Mouse (Mus musculus) CD4-positive, CD25-positive, alpha-beta regulatory T cell, adult 2 months (primary cell): ENCODE measurements around the gene Armc10.
A peak's percentile ranks its signal among the peaks of the same experiment; 100 is the strongest.
"Not testable (repeated sequence)": the region's sequence is repeated elsewhere in the genome, so short reads cannot be mapped to it uniquely, and the experiment has no call there.

Experiments
- DNase-seq: peaks from one replicate; pipeline ENCODE4 v3.0.0-alpha.2; 2012; ENCODE audit warnings: low read depth, low spot score

Gene Armc10

DNA sequence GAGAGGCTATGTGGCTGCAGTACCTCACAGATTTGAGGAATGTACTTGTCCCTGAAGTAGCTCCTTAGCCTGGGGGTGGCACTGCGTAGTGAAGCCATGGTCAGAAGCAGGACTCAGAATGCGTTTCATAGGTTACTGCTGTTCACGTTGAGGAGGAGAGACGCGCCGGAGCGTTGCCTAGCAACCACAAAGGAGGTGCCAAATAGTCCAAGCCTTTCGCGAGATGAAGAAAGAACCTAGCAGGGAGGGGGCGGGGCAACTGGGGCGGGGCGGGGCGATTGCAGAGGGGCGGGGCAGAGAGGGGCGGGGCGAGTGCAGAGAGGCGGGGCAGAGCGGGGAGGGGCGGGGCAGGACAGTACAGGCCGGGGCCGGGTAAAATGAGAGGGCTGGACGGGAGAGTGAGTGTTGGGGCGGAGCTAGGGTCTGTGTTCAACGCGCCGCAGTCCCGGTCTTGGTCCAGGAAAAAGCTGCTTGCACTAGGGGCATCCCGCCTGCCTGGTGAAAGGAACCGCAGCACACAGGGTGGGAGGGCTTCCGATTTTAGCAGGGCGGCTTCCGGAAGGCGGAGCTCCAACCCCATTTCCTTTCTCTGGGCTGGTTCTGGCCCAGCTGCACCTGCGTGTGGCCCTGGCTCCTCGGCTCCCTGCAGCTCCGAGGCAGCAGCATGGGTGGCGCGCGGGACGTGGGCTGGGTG lies at the start of gene Armc10, which contains the start of gene Fbxl13:
Gene Armc10, plus strand, starts transcription at position 375 of the 694 bp plus-strand sequence.
Gene Fbxl13, minus strand, starts transcription at position 196 of the 694 bp plus-strand sequence.
- DNase-seq = peak; percentile 94

GRCm38 (mm10) chr5:21599536-21599935 lies 46.1 kb upstream of the Armc10 start:
- not testable (repeated sequence) for DNase-seq

GRCm38 (mm10) chr5:21599961-21600360 lies 45.7 kb upstream of the Armc10 start:
- DNase-seq = no peak

GRCm38 (mm10) chr5:21605936-21606335 lies 39.7 kb upstream of the Armc10 start:
- DNase-seq = no peak

- no peak for DNase-seq
Observed at GRCm38 (mm10) chr5:21608311-21609304, 37.0 kb upstream of the Armc10 start.

- no peak for DNase-seq
Observed at GRCm38 (mm10) chr5:21610996-21611395, 34.6 kb upstream of the Armc10 start.

GRCm38 (mm10) chr5:21614299-21614698 lies 31.3 kb upstream of the Armc10 start:
- not testable (repeated sequence) for DNase-seq

DNA sequence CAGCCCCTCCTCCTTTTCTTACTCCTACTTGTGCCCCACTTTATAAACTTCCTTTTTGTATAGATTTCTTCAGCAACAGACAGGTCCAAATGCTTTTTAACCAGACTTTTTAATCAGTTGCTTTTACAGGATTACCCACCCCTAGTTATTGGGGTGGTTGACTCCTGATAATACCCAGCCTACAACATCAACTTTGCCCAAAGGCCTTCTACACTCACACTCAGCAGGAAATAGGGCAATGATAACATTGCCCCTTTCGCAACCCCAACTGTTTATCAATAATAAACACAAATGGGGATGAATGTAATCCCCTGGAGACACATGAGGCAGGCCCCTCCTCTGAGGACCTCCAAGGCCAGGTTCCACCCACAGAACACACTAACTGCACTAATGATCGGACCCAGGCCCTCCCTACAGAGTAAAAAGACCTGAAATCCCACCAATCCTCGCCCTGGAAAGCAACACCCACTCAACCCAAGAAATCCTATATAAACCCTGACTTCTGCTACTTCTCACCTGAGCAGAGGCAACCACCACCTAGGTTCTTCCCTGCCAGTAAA lies 29.1 kb upstream of the Armc10 start:
- no peak for DNase-seq

DNA sequence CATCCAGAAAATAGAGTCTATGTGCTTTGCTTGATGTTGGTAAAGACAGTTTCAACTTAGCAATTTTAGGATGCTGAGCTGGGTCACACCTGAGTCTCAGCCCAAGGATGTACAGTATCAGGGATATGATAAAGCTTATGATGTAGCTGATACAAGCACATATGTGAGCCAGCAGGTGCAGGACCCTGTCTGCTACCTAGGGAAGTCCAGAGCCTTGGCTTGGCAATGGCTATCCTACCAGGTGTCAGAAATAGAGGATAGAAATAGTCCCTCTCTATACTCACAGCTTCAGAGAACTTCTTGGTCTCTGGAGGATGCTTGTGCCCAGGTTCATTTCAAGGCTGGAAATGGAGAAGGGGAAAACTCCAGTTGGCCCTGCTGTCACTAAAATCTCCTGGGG lies 19.7 kb upstream of the Armc10 start:
- no peak for DNase-seq

GRCm38 (mm10) chr5:21640961-21641360 lies 4.7 kb upstream of the Armc10 start:
- DNase-seq = peak; percentile 77

GRCm38 (mm10) chr5:21643606-21644005 lies 2.0 kb upstream of the Armc10 start:
- no peak for DNase-seq

DNA sequence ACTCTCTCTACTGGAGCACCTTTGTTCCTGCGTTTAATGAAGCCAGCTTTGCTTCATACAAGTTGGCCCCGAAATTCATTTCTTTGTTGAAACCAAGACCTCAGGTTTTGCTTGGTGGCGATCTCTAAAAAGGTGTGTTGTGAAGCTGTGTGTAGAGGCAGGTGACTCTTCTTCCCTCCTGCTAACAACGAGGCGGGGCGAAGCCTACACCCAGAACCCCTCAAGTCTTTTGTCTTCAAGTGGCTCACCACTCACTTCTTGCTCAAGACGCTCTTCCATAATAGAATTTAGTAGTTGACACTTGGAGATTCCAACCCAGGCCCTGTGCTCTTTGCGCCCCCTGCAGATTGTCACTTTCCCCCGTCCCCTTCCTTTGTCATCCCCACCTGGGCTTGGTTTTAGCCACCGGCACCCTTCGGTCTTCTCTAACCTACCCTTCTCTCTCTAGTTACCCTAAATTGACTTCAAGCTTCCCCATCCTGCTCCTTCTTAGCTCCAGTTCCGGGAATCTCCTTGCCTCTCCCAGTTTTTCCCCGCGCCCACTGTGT lies 648 bp upstream of the Armc10 start:
- no peak for DNase-seq

DNA sequence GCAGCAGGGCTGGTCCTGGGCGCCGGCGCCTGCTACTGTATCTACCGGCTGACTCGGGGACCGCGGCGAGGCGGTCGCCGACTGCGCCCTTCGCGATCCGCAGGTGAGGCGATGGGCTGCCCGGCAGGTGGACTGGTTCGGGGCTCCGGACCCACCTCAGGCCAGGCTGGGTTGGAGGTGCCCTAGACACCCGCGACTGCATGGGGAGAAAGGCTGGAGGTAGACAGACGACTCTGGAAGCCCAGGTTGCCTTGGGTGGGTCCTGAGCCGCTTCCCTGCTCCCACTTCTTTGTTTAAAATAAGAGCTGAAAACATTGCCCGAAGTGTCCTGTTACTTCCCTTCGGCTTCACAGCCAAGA lies 499 bp downstream of the Armc10 start:
- no peak for DNase-seq

DNA sequence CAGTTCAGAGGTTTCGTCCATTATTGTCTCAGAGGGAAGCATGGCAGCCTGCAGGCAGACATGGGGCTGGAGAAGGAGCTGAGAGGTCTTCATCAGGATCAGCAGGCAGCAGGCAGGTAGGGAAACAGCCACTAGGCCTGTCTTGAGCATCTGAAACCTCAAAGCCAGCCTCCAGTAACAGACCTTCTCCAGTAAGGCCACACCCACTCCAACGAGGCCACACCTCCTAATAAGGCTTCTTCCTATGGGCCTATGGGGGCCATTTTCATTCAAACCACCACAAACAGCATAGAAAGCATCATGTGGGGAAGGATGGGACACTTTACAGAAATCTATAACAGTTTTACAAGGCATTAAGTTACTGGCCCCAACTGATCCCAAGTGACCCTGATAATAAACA lies 5.1 kb downstream of the Armc10 start:
- no peak for DNase-seq

GRCm38 (mm10) chr5:21651885-21652612 lies 6.4 kb downstream of the Armc10 start:
- DNase-seq = no peak

- no peak for DNase-seq
Observed at GRCm38 (mm10) chr5:21656912-21657311, 11.3 kb downstream of the Armc10 start.

- DNase-seq = no peak
Observed at GRCm38 (mm10) chr5:21658038-21658437, 12.4 kb downstream of the Armc10 start.

- peak; percentile 77 for DNase-seq
Observed at GRCm38 (mm10) chr5:21658623-21659395, 13.2 kb downstream of the Armc10 start.

GRCm38 (mm10) chr5:21660850-21661249 lies 15.2 kb downstream of the Armc10 start:
- DNase-seq = no peak

DNA sequence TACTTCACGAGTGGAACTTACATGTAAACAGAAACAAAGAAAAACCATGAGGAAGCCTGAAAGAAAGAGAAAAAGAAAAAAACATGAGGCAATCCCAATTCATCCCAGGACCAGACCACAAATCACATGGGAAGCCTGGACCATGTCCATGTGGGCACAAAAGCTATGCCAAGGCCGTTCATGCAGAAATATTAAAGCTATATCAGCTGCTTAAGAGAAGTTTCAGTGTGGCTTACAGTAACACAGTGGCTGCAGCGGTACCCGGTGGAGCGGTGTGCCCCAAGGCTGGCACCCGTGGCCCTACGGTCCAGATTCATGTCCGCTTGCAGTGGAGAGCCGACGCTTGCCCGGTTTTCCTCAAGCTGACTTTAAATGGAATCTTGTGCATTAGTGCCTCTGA lies 17.5 kb downstream of the Armc10 start:
- no peak for DNase-seq
